Mouse (Mus musculus) ES-Bruce4 (cell line): ENCODE measurements around the gene Ctdsp1. TPM values are rescaled to one million over a fixed set of nuclear protein-coding genes. Genes with fewer than 3 reads are reported as not detected.
A peak's percentile ranks its signal among the peaks of the same experiment; 100 is the strongest.

Source experiments
- H3K27ac ChIP-seq: 2 replicates; pipeline ENCODE4 v1.5.1; 2012; ENCODE audit warnings: low read length, inconsistent platforms; ENCODE audit not compliant: insufficient read depth
- H3K27me3 ChIP-seq: 2 replicates; pipeline ENCODE4 v1.6.1; 2012; ENCODE audit warnings: mild to moderate bottlenecking, low read length, inconsistent platforms; ENCODE audit not compliant: control insufficient read depth, poor library complexity, insufficient read depth, severe bottlenecking
- H3K36me3 ChIP-seq: 2 replicates; pipeline ENCODE4 v1.6.1; 2012; ENCODE audit warnings: inconsistent platforms, mild to moderate bottlenecking, low read length, moderate library complexity; ENCODE audit not compliant: control insufficient read depth, poor library complexity, insufficient read depth, severe bottlenecking
- H3K4me1 ChIP-seq: one replicate; pipeline ENCODE4 v1.8.1; 2011; ENCODE audit warnings: low read length; ENCODE audit not compliant: control insufficient read depth, insufficient read depth
- H3K4me3 ChIP-seq: 2 replicates; pipeline ENCODE4 v1.5.1; 2011; ENCODE audit warnings: low read depth, mild to moderate bottlenecking, low read length
- H3K9ac ChIP-seq: 2 replicates; pipeline ENCODE4 v1.6.1; 2012; ENCODE audit warnings: low read depth, mild to moderate bottlenecking, inconsistent platforms; ENCODE audit not compliant: poor library complexity, severe bottlenecking
- H3K9me3 ChIP-seq: replicated peaks from 2 replicates; pipeline ENCODE4 v1.6.1; 2012; ENCODE audit warnings: mild to moderate bottlenecking, low read length, inconsistent platforms; ENCODE audit not compliant: control insufficient read depth, poor library complexity, insufficient read depth, severe bottlenecking
- CTCF ChIP-seq: IDR thresholded peaks from one replicate; pipeline ENCODE4 v1.8.1; 2011; ENCODE audit warnings: low read depth, low read length
- EP300 ChIP-seq: IDR thresholded peaks from 2 replicates; pipeline ENCODE4 v1.6.1; 2011; ENCODE audit warnings: low read depth, low read length; ENCODE audit not compliant: insufficient read depth
- POLR2A ChIP-seq: IDR thresholded peaks from one replicate; pipeline ENCODE4 v1.8.1; 2011; ENCODE audit warnings: low read length; ENCODE audit not compliant: insufficient read depth
- polyA plus RNA-seq: library from polyadenylated mRNA; stranded (reverse); fragments of >200 nt; gene quantifications from 2 replicates; pipeline ENCODE4 v1.2.4, GENCODE M21; 2011; ENCODE audit warnings: low read depth; ENCODE audit not compliant: missing spikeins, insufficient read depth, insufficient read length

The Ctdsp1 gene
- polyA plus RNA-seq, 1 experiment = 28.6 TPM

GRCm38 (mm10) chr1:74408589-74409504, 17.5 kb downstream of the Ctdsp1 start, which contains the start of gene Vil1:
Gene Vil1, plus strand, starts transcription at chr1:74409376.
- Histone ChIP-seq H3K27me3 (0 out of 2 replicates have a peak, but pooled peaks cover 2% of the 10 kb centered on the region), H3K9ac (no peak within 1 kb of the TSS), H3K9me3 (no peaks in the 10 kb centered on the region), H3K36me3 (no peaks in the 10 kb centered on the region), H3K27ac (no peak within 1 kb of the TSS), H3K4me1 (no peaks in the 10 kb centered on the region), H3K4me3 (0 out of 2 replicates have a peak within 1 kb of the TSS, but pooled peaks have one; percentile 8)
- TF ChIP-seq EP300 (no peak), CTCF (no peak), POLR2A (no peak)

GRCm38 (mm10) chr1:74411753-74412325, 20.5 kb downstream of the Ctdsp1 start:
- Histone ChIP-seq H3K36me3 (no peaks in the 10 kb centered on the region), H3K9me3 (no peaks in the 10 kb centered on the region), H3K27ac (no peak overlapping the region), H3K27me3 (0 out of 2 replicates have a peak, but pooled peaks cover 2% of the 10 kb centered on the region), H3K9ac (no peak overlapping the region), H3K4me1 (no peaks in the 10 kb centered on the region), H3K4me3 (no peak overlapping the region)
- no peak for TF ChIP-seq POLR2A
- no peak for TF ChIP-seq CTCF
- no peak for TF ChIP-seq EP300

- Histone ChIP-seq H3K36me3 (no peaks in the 10 kb centered on the region), H3K4me1 (no peaks in the 10 kb centered on the region), H3K27me3 (0 out of 2 replicates have a peak, but pooled peaks cover 2% of the 10 kb centered on the region), H3K4me3 (no peak overlapping the region), H3K9me3 (no peaks in the 10 kb centered on the region), H3K9ac (no peak overlapping the region), H3K27ac (no peak overlapping the region)
- no peak for TF ChIP-seq CTCF
- no peak for TF ChIP-seq POLR2A
- no peak for TF ChIP-seq EP300
Measured at GRCm38 (mm10) chr1:74412711-74413110, 21.4 kb downstream of the Ctdsp1 start.

DNA sequence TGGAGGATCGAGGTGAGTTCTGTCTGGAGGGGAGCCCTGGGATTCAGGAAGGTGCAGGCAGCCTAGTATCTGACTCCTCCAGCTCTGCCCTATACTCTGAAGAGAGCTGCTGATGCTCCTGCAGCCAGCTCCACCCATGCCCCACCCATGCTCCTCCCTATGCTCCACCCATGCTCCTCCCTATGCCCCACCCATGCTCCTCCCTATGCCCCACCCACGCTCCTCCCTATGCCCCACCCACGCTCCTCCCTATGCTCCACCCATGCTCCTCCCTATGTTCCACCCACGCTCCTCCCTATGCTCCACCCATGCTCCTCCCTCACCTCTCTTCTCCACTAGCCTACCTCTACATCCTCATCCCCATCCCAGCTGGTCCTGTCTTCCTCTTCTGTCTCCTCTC, 23.8 kb downstream of the Ctdsp1 start:
- Histone ChIP-seq H3K36me3 (no peaks in the 10 kb centered on the region), H3K4me3 (no peak overlapping the region), H3K9me3 (no peaks in the 10 kb centered on the region), H3K4me1 (peaks cover 6% of the 10 kb centered on the region), H3K9ac (no peak overlapping the region), H3K27ac (no peak overlapping the region), H3K27me3 (0 out of 2 replicates have a peak, but pooled peaks cover under 1% of the 10 kb centered on the region)
- TF ChIP-seq CTCF = no peak
- no peak for TF ChIP-seq POLR2A
- no peak for TF ChIP-seq EP300

GRCm38 (mm10) chr1:74418747-74419439, 27.6 kb downstream of the Ctdsp1 start:
- TF ChIP-seq CTCF (no peak), EP300 (no peak), POLR2A (no peak)
- H3K4me3 ChIP-seq = peak overlapping the region; percentile 4
- H3K4me1 ChIP-seq = peaks cover 6% of the 10 kb centered on the region
- no peak overlapping the region for H3K27ac ChIP-seq
- no peak overlapping the region for H3K9ac ChIP-seq
- no peaks in the 10 kb centered on the region for H3K9me3 ChIP-seq
- H3K27me3 ChIP-seq = no peaks in the 10 kb centered on the region
- no peaks in the 10 kb centered on the region for H3K36me3 ChIP-seq
